Mouse (Mus musculus) urinary bladder, adult 18-20 months (tissue): ENCODE results near the gene Tchh.
"Not testable (repeated sequence)": the region's sequence is repeated elsewhere in the genome, so short reads cannot be mapped to it uniquely, and the experiment has no call there.

Experiments
- DNase-seq, 2 experiments: peaks; one replicate each; pipeline ENCODE4 v3.0.0; 2022; ENCODE audit warnings: low spot score in 2 of 2, mixed read lengths in 2 of 2

Tchh gene

GRCm38 (mm10) chr3:93442030-93442429 lies at the start of gene Tchh:
Gene Tchh, plus strand, starts transcription at chr3:93442330.
- no peak for DNase-seq

- DNase-seq = no peak
Measured at GRCm38 (mm10) chr3:93393366-93393765, 48.8 kb upstream of the Tchh start, which contains the start of gene Rptn. Gene Rptn, plus strand, starts transcription at chr3:93393699.

GRCm38 (mm10) chr3:93403936-93404335 lies 38.2 kb upstream of the Tchh start:
- no peak for DNase-seq

GRCm38 (mm10) chr3:93406992-93407391 lies 35.1 kb upstream of the Tchh start:
- peak; percentile 3 to 18 for DNase-seq

- no peak for DNase-seq
Measured at GRCm38 (mm10) chr3:93411905-93412304, 30.2 kb upstream of the Tchh start.

GRCm38 (mm10) chr3:93431673-93432072 lies 10.5 kb upstream of the Tchh start:
- no peak for DNase-seq

- peak in 1 of 2 experiments; percentile 3 for DNase-seq
Measured at GRCm38 (mm10) chr3:93443501-93444101, 1.5 kb downstream of the Tchh start.

- peak; percentile 60 to 70 for DNase-seq
Measured at GRCm38 (mm10) chr3:93444343-93445164, 2.4 kb downstream of the Tchh start.

GRCm38 (mm10) chr3:93445165-93445705 lies 3.1 kb downstream of the Tchh start:
- peak; percentile 2 to 42 for DNase-seq

- DNase-seq = peak; percentile 1 to 18
Measured at GRCm38 (mm10) chr3:93446128-93446755, 4.1 kb downstream of the Tchh start.

GRCm38 (mm10) chr3:93446756-93447137 lies 4.6 kb downstream of the Tchh start:
- not testable (repeated sequence) for DNase-seq

GRCm38 (mm10) chr3:93447138-93447841 lies 5.2 kb downstream of the Tchh start:
- DNase-seq = peak; percentile 12 to 41

GRCm38 (mm10) chr3:93466556-93466955 lies 24.4 kb downstream of the Tchh start:
- DNase-seq = no peak

- DNase-seq = no peak
Measured at GRCm38 (mm10) chr3:93467130-93467529, 25.0 kb downstream of the Tchh start.

GRCm38 (mm10) chr3:93468561-93468960 lies 26.4 kb downstream of the Tchh start, which contains the start of gene Tchhl1:
Gene Tchhl1, plus strand, starts transcription at chr3:93468754.
- DNase-seq = no peak

GRCm38 (mm10) chr3:93469629-93470028 lies 27.5 kb downstream of the Tchh start:
- DNase-seq = no peak

GRCm38 (mm10) chr3:93480053-93480452 lies 37.9 kb downstream of the Tchh start:
- DNase-seq = no peak

GRCm38 (mm10) chr3:93481982-93482616 lies 40.0 kb downstream of the Tchh start:
- no peak for DNase-seq

- no peak for DNase-seq
Measured at GRCm38 (mm10) chr3:93485611-93486010, 43.5 kb downstream of the Tchh start.

GRCm38 (mm10) chr3:93488541-93488940 lies 46.4 kb downstream of the Tchh start:
- no peak for DNase-seq

- DNase-seq = no peak
Measured at GRCm38 (mm10) chr3:93492176-93492575, 50.0 kb downstream of the Tchh start.
